Mouse (Mus musculus) hindbrain, embryonic 11.5 days (tissue): ENCODE data around the gene Pex14. TPM values are rescaled to one million over a fixed set of nuclear protein-coding genes. Genes with fewer than 3 reads are reported as not detected.

Source experiments
- ATAC-seq: fragments of 200-750 bp; cut with Nextera tagmentation; 2 replicates; pipeline ENCODE4 v1.8.0; 2017; ENCODE audit warnings: mild to moderate bottlenecking, moderate TSS enrichment, moderate library complexity; ENCODE audit not compliant: low FRiP score
- DNase-seq: peaks from one replicate; pipeline ENCODE4 v3.0.0-alpha.2; 2015; ENCODE audit warnings: low spot score
- H3K27ac ChIP-seq: fragments of 300-500 bp; sonication (generic); 2 replicates; pipeline ENCODE4 v1.5.1; 2014; ENCODE audit warnings: mild to moderate bottlenecking, low read depth, low read length
- H3K27me3 ChIP-seq: fragments of 300-500 bp; sonication (generic); 2 replicates; pipeline ENCODE4 v1.6.1; 2014; ENCODE audit warnings: mild to moderate bottlenecking, low read length, moderate library complexity, mixed read lengths; ENCODE audit not compliant: control insufficient read depth, insufficient read depth
- H3K36me3 ChIP-seq: fragments of 300-500 bp; sonication (generic); 2 replicates; pipeline ENCODE4 v1.6.1; 2014; ENCODE audit warnings: mild to moderate bottlenecking, low read length, moderate library complexity, mixed read lengths; ENCODE audit not compliant: control insufficient read depth, insufficient read depth
- H3K4me1 ChIP-seq: fragments of 300-500 bp; sonication (generic); replicated peaks from 2 replicates; pipeline ENCODE4 v1.6.1; 2014; ENCODE audit warnings: low read length, mixed read lengths; ENCODE audit not compliant: control insufficient read depth, insufficient read depth
- H3K4me2 ChIP-seq: fragments of 300-500 bp; sonication (generic); replicated peaks from 2 replicates; pipeline ENCODE4 v1.6.1; 2014; ENCODE audit warnings: mild to moderate bottlenecking, low read depth, low read length
- H3K4me3 ChIP-seq: fragments of 300-500 bp; sonication (generic); 2 replicates; pipeline ENCODE4 v1.5.1; 2014; ENCODE audit warnings: low read depth, low read length
- H3K9ac ChIP-seq: fragments of 300-500 bp; sonication (generic); 2 replicates; pipeline ENCODE4 v1.6.1; 2014; ENCODE audit warnings: low read depth, low read length
- H3K9me3 ChIP-seq: fragments of 300-500 bp; sonication (generic); 2 replicates; pipeline ENCODE4 v1.6.1; 2016; ENCODE audit warnings: low read length; ENCODE audit not compliant: control insufficient read depth
- WGBS: fragments of 180-500 bp; shearing (Covaris S2); extraction: QIAGEN DNeasy Blood & Tissue Kit; methylation state at CpG from one replicate; pipeline ENCODE4 v1.1.7; 2014; 5-methylcytosine and 5-hydroxymethylcytosine counted together
- polyA plus RNA-seq: library from polyadenylated mRNA; unstranded; fragments of >200 nt; fragmentation: Nextera tagmentation; extraction: Ambion mirVana; gene quantifications from 2 replicates; pipeline ENCODE4 v1.2.1, GENCODE M21; 2014

Pex14 gene
- polyA plus RNA-seq, 1 experiment from 2014 or later, result 29.9 TPM

GRCm38 (mm10) chr4:149062406-149063318 lies 37.0 kb downstream of the Pex14 start:
- Histone ChIP-seq H3K27me3 (no peaks in the 10 kb centered on the region), H3K36me3 (no peaks in the 10 kb centered on the region), H3K4me2 (no peak overlapping the region), H3K4me3 (no peak overlapping the region), H3K9me3 (no peaks in the 10 kb centered on the region), H3K4me1 (peaks cover 5% of the 10 kb centered on the region; the same call in 1 of the 2 replicates), H3K27ac (no peak overlapping the region), H3K9ac (no peak overlapping the region)
- no peak for ATAC-seq
- no peak for DNase-seq
- 53% methylated on average over 21 of the region's 21 CpGs for WGBS

- WGBS, result 74% methylated on average over 13 of the region's 13 CpGs
- DNase-seq (no peak), ATAC-seq (no peak)
- no peak overlapping the region for H3K27ac ChIP-seq
- no peak overlapping the region for H3K9ac ChIP-seq
- H3K4me3 ChIP-seq, result no peak overlapping the region
- H3K27me3 ChIP-seq, result no peaks in the 10 kb centered on the region
- H3K4me2 ChIP-seq, result no peak overlapping the region
- H3K36me3 ChIP-seq, result no peaks in the 10 kb centered on the region
- peaks cover 10% of the 10 kb centered on the region; the same call in 1 of the 2 replicates for H3K4me1 ChIP-seq
- no peaks in the 10 kb centered on the region for H3K9me3 ChIP-seq
These were observed 38.3 kb downstream of the Pex14 start for GRCm38 (mm10) chr4:149061432-149061718.

GRCm38 (mm10) chr4:149060621-149061431 lies 38.9 kb downstream of the Pex14 start:
- no peak for DNase-seq
- no peak overlapping the region for H3K27ac ChIP-seq
- no peaks in the 10 kb centered on the region for H3K27me3 ChIP-seq
- WGBS, result 36% methylated on average over 14 of the region's 14 CpGs
- peaks cover 10% of the 10 kb centered on the region; the same call in 1 of the 2 replicates for H3K4me1 ChIP-seq
- no peak overlapping the region for H3K4me3 ChIP-seq
- no peak for ATAC-seq
- no peak overlapping the region for H3K9ac ChIP-seq
- no peaks in the 10 kb centered on the region for H3K9me3 ChIP-seq
- H3K36me3 ChIP-seq, result no peaks in the 10 kb centered on the region
- H3K4me2 ChIP-seq, result no peak overlapping the region

GRCm38 (mm10) chr4:149059713-149060112 lies 40.0 kb downstream of the Pex14 start:
- ATAC-seq (no peak), DNase-seq (no peak)
- H3K9ac ChIP-seq, result no peak overlapping the region
- H3K4me3 ChIP-seq, result no peak overlapping the region
- H3K4me1 ChIP-seq, result peaks cover 10% of the 10 kb centered on the region; the same call in 1 of the 2 replicates
- 90% methylated on average over 9 of the region's 9 CpGs for WGBS
- no peaks in the 10 kb centered on the region for H3K36me3 ChIP-seq
- no peak overlapping the region for H3K27ac ChIP-seq
- no peaks in the 10 kb centered on the region for H3K27me3 ChIP-seq
- no peaks in the 10 kb centered on the region for H3K9me3 ChIP-seq
- H3K4me2 ChIP-seq, result no peak overlapping the region

- no peak overlapping the region for H3K9ac ChIP-seq
- no peaks in the 10 kb centered on the region for H3K36me3 ChIP-seq
- H3K27ac ChIP-seq, result no peak overlapping the region
- no peak overlapping the region for H3K4me2 ChIP-seq
- H3K9me3 ChIP-seq, result no peaks in the 10 kb centered on the region
- no peaks in the 10 kb centered on the region for H3K27me3 ChIP-seq
- ATAC-seq (no peak), DNase-seq (no peak)
- 51% methylated on average over 7 of the region's 7 CpGs for WGBS
- no peak overlapping the region for H3K4me3 ChIP-seq
- peaks cover 10% of the 10 kb centered on the region; the same call in 1 of the 2 replicates for H3K4me1 ChIP-seq
These were observed 41.4 kb downstream of the Pex14 start for GRCm38 (mm10) chr4:149058298-149058697.

- Histone ChIP-seq H3K27me3 (no peaks in the 10 kb centered on the region), H3K4me3 (no peak overlapping the region), H3K9me3 (no peaks in the 10 kb centered on the region), H3K27ac (no peak overlapping the region), H3K9ac (no peak overlapping the region), H3K36me3 (no peaks in the 10 kb centered on the region), H3K4me1 (peaks cover 10% of the 10 kb centered on the region; the same call in 1 of the 2 replicates), H3K4me2 (no peak overlapping the region)
- WGBS, result 63% methylated on average over 14 of the region's 14 CpGs
- ATAC-seq (no peak), DNase-seq (no peak)
These were observed 42.2 kb downstream of the Pex14 start for GRCm38 (mm10) chr4:149057470-149057869.

- no peaks in the 10 kb centered on the region for H3K36me3 ChIP-seq
- WGBS, result 76% methylated on average over 16 of the region's 16 CpGs
- H3K27ac ChIP-seq, result no peak overlapping the region
- ATAC-seq (no peak), DNase-seq (no peak)
- H3K4me3 ChIP-seq, result no peak overlapping the region
- H3K27me3 ChIP-seq, result no peaks in the 10 kb centered on the region
- H3K9me3 ChIP-seq, result no peaks in the 10 kb centered on the region
- H3K4me2 ChIP-seq, result no peak overlapping the region
- H3K9ac ChIP-seq, result no peak overlapping the region
- H3K4me1 ChIP-seq, result peaks cover 10% of the 10 kb centered on the region; the same call in 1 of the 2 replicates
These were observed 42.7 kb downstream of the Pex14 start for GRCm38 (mm10) chr4:149056957-149057356.

- H3K9ac ChIP-seq, result no peak overlapping the region
- H3K27me3 ChIP-seq, result no peaks in the 10 kb centered on the region
- no peak overlapping the region for H3K4me3 ChIP-seq
- H3K27ac ChIP-seq, result no peak overlapping the region
- WGBS, result 59% methylated on average over 6 of the region's 6 CpGs
- ATAC-seq, result no peak
- H3K4me1 ChIP-seq, result peaks cover 10% of the 10 kb centered on the region; the same call in 1 of the 2 replicates
- no peak overlapping the region for H3K4me2 ChIP-seq
- no peaks in the 10 kb centered on the region for H3K36me3 ChIP-seq
- no peaks in the 10 kb centered on the region for H3K9me3 ChIP-seq
- DNase-seq, result no peak
These were observed 43.8 kb downstream of the Pex14 start for GRCm38 (mm10) chr4:149055847-149056246.
